Mouse (Mus musculus) CH12.LX (cell line): ENCODE data around the gene Fam20c.

Experiments used
- CHD2 ChIP-seq: IDR thresholded peaks from 2 replicates; pipeline ENCODE4 v1.6.1; 2011; ENCODE audit warnings: low read length, improper control_type of control experiment
- CTCF ChIP-seq, 2 experiments: IDR thresholded peaks in 1 of 2; conservative IDR thresholded peaks in 1 of 2; 2 replicates each; pipeline ENCODE4 v1.5.1; 2011 to 2012; ENCODE audit warnings: low read depth in 2 of 2, low read length in 2 of 2, improper control_type of control experiment in 1 of 2, inconsistent platforms in 1 of 2, mild to moderate bottlenecking in 1 of 2, moderate library complexity in 1 of 2
- ELF1 ChIP-seq: IDR thresholded peaks from 2 replicates; pipeline ENCODE4 v1.6.1; 2014; ENCODE audit warnings: low read depth, mild to moderate bottlenecking, inconsistent platforms, low read length, improper control_type of control experiment
- KAT2A ChIP-seq: IDR thresholded peaks from 2 replicates; pipeline ENCODE4 v1.6.1; 2012; ENCODE audit warnings: low read length, improper control_type of control experiment, inconsistent platforms; ENCODE audit not compliant: insufficient replicate concordance
- MAFK ChIP-seq: IDR thresholded peaks from 2 replicates; pipeline ENCODE4 v1.6.1; 2011; ENCODE audit warnings: low read length, improper control_type of control experiment; ENCODE audit not compliant: insufficient replicate concordance
- UBTF ChIP-seq: IDR thresholded peaks from 2 replicates; pipeline ENCODE4 v1.6.1; 2012; ENCODE audit warnings: low read depth, mild to moderate bottlenecking, inconsistent platforms, low read length, improper control_type of control experiment, moderate library complexity
- USF1 ChIP-seq: IDR thresholded peaks from 2 replicates; pipeline ENCODE4 v1.6.1; 2014; ENCODE audit warnings: low read depth, mild to moderate bottlenecking, inconsistent platforms, low read length, improper control_type of control experiment
- ZMIZ1 ChIP-seq: IDR thresholded peaks from 2 replicates; pipeline ENCODE4 v1.6.1; 2012; ENCODE audit warnings: low read depth, mild to moderate bottlenecking, inconsistent platforms, low read length, improper control_type of control experiment
- ZNF384 ChIP-seq: IDR thresholded peaks from 2 replicates; pipeline ENCODE4 v1.6.1; 2012; ENCODE audit warnings: low read depth, low read length, improper control_type of control experiment, inconsistent platforms

DNA sequence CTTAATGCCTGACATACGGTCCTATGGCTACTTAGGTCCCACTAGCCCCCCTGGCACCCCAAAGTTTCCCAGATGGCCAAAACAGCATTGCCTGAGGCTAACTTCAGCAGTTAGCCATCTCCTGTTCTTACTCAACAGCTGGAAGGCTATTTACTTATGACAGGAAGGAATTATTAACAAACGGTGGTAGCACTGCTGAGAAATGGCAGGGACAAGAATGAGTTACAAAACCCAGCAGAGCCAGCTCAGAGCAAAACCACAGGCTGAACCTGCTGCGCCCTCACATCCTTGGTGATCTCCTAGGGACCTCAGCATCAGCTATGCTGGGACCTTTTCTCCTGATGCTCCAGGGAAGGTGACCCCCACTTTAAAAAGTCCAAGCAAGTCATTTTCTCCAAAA is 25.3 kb downstream of the Fam20c start:
- TF ChIP-seq CTCF (conservative IDR thresholded peaks at IDR 0.05 in 1 of 2, IDR thresholded peaks at IDR 0.05 in 1 of 2; ENCODE audit: low read depth in 2 of 2, low read length in 2 of 2) (no peak), CHD2 (no peak), MAFK (no peak), UBTF (no peak), ZMIZ1 (no peak), ELF1 (no peak), ZNF384 (no peak), USF1 (no peak), KAT2A (no peak)
